Mouse (Mus musculus) spleen, adult 2 months (tissue): ENCODE data around the gene Rabif.

Experiments used
- CTCF ChIP-seq: fragments of 200-500 bp; IDR thresholded peaks from 2 replicates; pipeline ENCODE4 v1.5.1; 2011; ENCODE audit warnings: mild to moderate bottlenecking, inconsistent platforms; ENCODE audit not compliant: insufficient read depth, insufficient read length, insufficient replicate concordance; ENCODE audit errors: extremely low read depth
- POLR2A ChIP-seq: fragments of 200-500 bp; IDR thresholded peaks from 2 replicates; pipeline ENCODE4 v1.6.1; 2011; ENCODE audit warnings: low read depth, low read length, inconsistent platforms

- TF ChIP-seq CTCF (no peak), POLR2A (peak; percentile 23)
Measured at GRCm38 (mm10) chr1:134454904-134455824, 39.3 kb upstream of the Rabif start, which contains the start of gene Klhl12.
